Mouse (Mus musculus): ENCODE measurements at regions not wholly inside any gene's neighbourhood (a gene's known extent, or its start where the extent isn't known, plus 50 kb on each side); places are given as distances from the start of the nearest gene placed in this dataset.
"Not testable (repeated sequence)": the region's sequence is repeated elsewhere in the genome, so short reads cannot be mapped to it uniquely, and the experiment has no call there.

GRCm38 (mm10) chr10:46629876-46630275, 1052.2 kb downstream of the Hace1 start:
- no peak overlapping the region for H3K4me3 ChIP-seq
- 88% methylated on average over 1 of the region's 1 CpGs for WGBS
- no peak overlapping the region for H3K4me2 ChIP-seq (replicated peaks)
- H3K36me3 ChIP-seq: no peaks in the 10 kb centered on the region
- H3K9me3 ChIP-seq: no peaks in the 10 kb centered on the region
- no peak overlapping the region for H3K27ac ChIP-seq (replicated peaks)
- no peaks in the 10 kb centered on the region for H3K27me3 ChIP-seq
- no peaks in the 10 kb centered on the region for H3K4me1 ChIP-seq
- H3K9ac ChIP-seq (replicated peaks): no peak overlapping the region
- ATAC-seq (ENCODE audit: low FRiP score, low read depth): no peak

GRCm38 (mm10) chr10:46663041-46663440, 1085.4 kb downstream of the Hace1 start:
- no peak overlapping the region for H3K4me2 ChIP-seq (replicated peaks)
- no peaks in the 10 kb centered on the region for H3K27me3 ChIP-seq
- no peak overlapping the region for H3K9ac ChIP-seq (replicated peaks)
- ATAC-seq (ENCODE audit: low FRiP score, low read depth): no peak
- H3K4me3 ChIP-seq: no peak overlapping the region
- no peaks in the 10 kb centered on the region for H3K36me3 ChIP-seq
- no peak overlapping the region for H3K27ac ChIP-seq (replicated peaks)
- H3K4me1 ChIP-seq: no peaks in the 10 kb centered on the region
- no peaks in the 10 kb centered on the region for H3K9me3 ChIP-seq

- not testable (repeated sequence) for H3K4me1 ChIP-seq; ATAC-seq (ENCODE audit: low FRiP score, low read depth); H3K4me3 ChIP-seq; H3K27ac ChIP-seq (replicated peaks); H3K27me3 ChIP-seq; H3K9ac ChIP-seq (replicated peaks); H3K4me2 ChIP-seq (replicated peaks); H3K36me3 ChIP-seq; H3K9me3 ChIP-seq
- 97% methylated on average over 1 of the region's 1 CpGs for WGBS
Measured at GRCm38 (mm10) chr10:46689823-46690372, 1112.3 kb downstream of the Hace1 start.

- Histone ChIP-seq H3K4me2 (replicated peaks) (no peak overlapping the region), H3K4me1 (no peaks in the 10 kb centered on the region), H3K9me3 (no peaks in the 10 kb centered on the region), H3K9ac (replicated peaks) (no peak overlapping the region), H3K36me3 (no peaks in the 10 kb centered on the region), H3K4me3 (no peak overlapping the region), H3K27ac (replicated peaks) (no peak overlapping the region), H3K27me3 (no peaks in the 10 kb centered on the region)
- WGBS: 92% methylated on average over 3 of the region's 3 CpGs
- no peak for ATAC-seq (ENCODE audit: low FRiP score, low read depth)
Measured at GRCm38 (mm10) chr10:46692661-46693060, 1115.0 kb downstream of the Hace1 start.

- Histone ChIP-seq H3K27ac (replicated peaks) (peak overlapping the region; percentile 58), H3K9ac (replicated peaks) (no peak overlapping the region), H3K4me3 (no peak overlapping the region), H3K4me2 (replicated peaks) (no peak overlapping the region), H3K36me3 (no peaks in the 10 kb centered on the region), H3K27me3 (no peaks in the 10 kb centered on the region), H3K4me1 (no peaks in the 10 kb centered on the region), H3K9me3 (no peaks in the 10 kb centered on the region)
- ATAC-seq (ENCODE audit: low FRiP score, low read depth): peak; percentile 96
- WGBS: 45% methylated on average over 2 of the region's 2 CpGs
Measured at GRCm38 (mm10) chr10:46697363-46698246, 1120.0 kb downstream of the Hace1 start.

- no peak for ATAC-seq (ENCODE audit: low FRiP score, low read depth)
- H3K27me3 ChIP-seq: no peaks in the 10 kb centered on the region
- H3K4me3 ChIP-seq: no peak overlapping the region
- H3K4me2 ChIP-seq (replicated peaks): no peak overlapping the region
- H3K36me3 ChIP-seq: no peaks in the 10 kb centered on the region
- 61% methylated on average over 4 of the region's 4 CpGs for WGBS
- no peak overlapping the region for H3K27ac ChIP-seq (replicated peaks)
- no peaks in the 10 kb centered on the region for H3K4me1 ChIP-seq
- H3K9me3 ChIP-seq: no peaks in the 10 kb centered on the region
- H3K9ac ChIP-seq (replicated peaks): no peak overlapping the region
Measured at GRCm38 (mm10) chr10:46701221-46701620, 1123.6 kb downstream of the Hace1 start.

GRCm38 (mm10) chr10:46708022-46708421, 1130.4 kb downstream of the Hace1 start:
- not testable (repeated sequence) for H3K9ac ChIP-seq (replicated peaks); H3K4me2 ChIP-seq (replicated peaks); H3K36me3 ChIP-seq; H3K27ac ChIP-seq (replicated peaks); H3K27me3 ChIP-seq; H3K4me3 ChIP-seq; H3K4me1 ChIP-seq; H3K9me3 ChIP-seq; ATAC-seq (ENCODE audit: low FRiP score, low read depth)

- H3K27me3 ChIP-seq: no peaks in the 10 kb centered on the region
- no peaks in the 10 kb centered on the region for H3K4me1 ChIP-seq
- no peak overlapping the region for H3K9ac ChIP-seq (replicated peaks)
- no peaks in the 10 kb centered on the region for H3K36me3 ChIP-seq
- H3K9me3 ChIP-seq: no peaks in the 10 kb centered on the region
- ATAC-seq (ENCODE audit: low FRiP score, low read depth): peak; percentile 30; the same call in 1 of the 2 replicates
- H3K27ac ChIP-seq (replicated peaks): no peak overlapping the region
- H3K4me3 ChIP-seq: no peak overlapping the region
- H3K4me2 ChIP-seq (replicated peaks): no peak overlapping the region
Measured at GRCm38 (mm10) chr10:46712690-46713089, 1135.1 kb downstream of the Hace1 start.

GRCm38 (mm10) chr10:46718349-46719087, 1140.9 kb downstream of the Hace1 start:
- H3K27ac ChIP-seq (replicated peaks): peak overlapping the region; percentile 70
- 46% methylated on average over 2 of the region's 2 CpGs for WGBS
- ATAC-seq (ENCODE audit: low FRiP score, low read depth): peak; percentile 85

GRCm38 (mm10) chr10:46719088-46719469, 1141.5 kb downstream of the Hace1 start:
- Histone ChIP-seq H3K27ac (replicated peaks) (peak overlapping the region; percentile 70), H3K27me3 (no peaks in the 10 kb centered on the region), H3K9me3 (no peaks in the 10 kb centered on the region), H3K4me1 (peaks cover 8% of the 10 kb centered on the region; the same call in 1 of the 2 replicates), H3K4me3 (no peak overlapping the region), H3K9ac (replicated peaks) (no peak overlapping the region), H3K36me3 (no peaks in the 10 kb centered on the region), H3K4me2 (replicated peaks) (no peak overlapping the region)
- WGBS: 76% methylated on average over 2 of the region's 2 CpGs
- ATAC-seq (ENCODE audit: low FRiP score, low read depth): peak; percentile 61

More at GRCm38 (mm10) chr10:46718349-46719087, 1140.9 kb downstream of the Hace1 start:
- no peak overlapping the region for H3K4me2 ChIP-seq (replicated peaks)
- no peak overlapping the region for H3K9ac ChIP-seq (replicated peaks)
- no peaks in the 10 kb centered on the region for H3K9me3 ChIP-seq
- no peaks in the 10 kb centered on the region for H3K36me3 ChIP-seq
- H3K4me3 ChIP-seq: no peak overlapping the region
- H3K4me1 ChIP-seq: peaks cover 8% of the 10 kb centered on the region; the same call in 1 of the 2 replicates
- no peaks in the 10 kb centered on the region for H3K27me3 ChIP-seq

- no peak overlapping the region for H3K4me2 ChIP-seq (replicated peaks)
- 89% methylated on average over 2 of the region's 2 CpGs for WGBS
- no peak overlapping the region for H3K4me3 ChIP-seq
- H3K9ac ChIP-seq (replicated peaks): no peak overlapping the region
- ATAC-seq (ENCODE audit: low FRiP score, low read depth): no peak
- H3K4me1 ChIP-seq: 0 out of 2 replicates have a peak, but pooled peaks cover 5% of the 10 kb centered on the region
- H3K27ac ChIP-seq (replicated peaks): no peak overlapping the region
- no peaks in the 10 kb centered on the region for H3K36me3 ChIP-seq
- H3K27me3 ChIP-seq: no peaks in the 10 kb centered on the region
- H3K9me3 ChIP-seq: no peaks in the 10 kb centered on the region
Measured at GRCm38 (mm10) chr10:46723666-46724065, 1146.0 kb downstream of the Hace1 start.

- WGBS: 80% methylated on average over 1 of the region's 1 CpGs
- ATAC-seq (ENCODE audit: low FRiP score, low read depth): no peak
- Histone ChIP-seq H3K27ac (replicated peaks) (no peak overlapping the region), H3K4me2 (replicated peaks) (no peak overlapping the region), H3K9ac (replicated peaks) (no peak overlapping the region), H3K4me3 (no peak overlapping the region), H3K4me1 (no peaks in the 10 kb centered on the region), H3K9me3 (no peaks in the 10 kb centered on the region), H3K36me3 (no peaks in the 10 kb centered on the region), H3K27me3 (no peaks in the 10 kb centered on the region)
Measured at GRCm38 (mm10) chr10:46730601-46731000, 1153.0 kb downstream of the Hace1 start.
